Mouse (Mus musculus) small intestine, adult 2 months (tissue): Measurements from ENCODE around the gene Rtn4ip1.

Source experiments
- CTCF ChIP-seq: fragments of 200-500 bp; IDR thresholded peaks from 2 replicates; pipeline ENCODE4 v1.5.1; 2012; ENCODE audit warnings: low read depth, mild to moderate bottlenecking, control low read depth, inconsistent platforms, low read length, moderate library complexity, mixed read lengths; ENCODE audit not compliant: insufficient replicate concordance, insufficient read length; ENCODE audit errors: extremely low read depth
- POLR2A ChIP-seq: fragments of 200-500 bp; IDR thresholded peaks from 2 replicates; pipeline ENCODE4 v1.6.1; 2012; ENCODE audit warnings: low read depth, mild to moderate bottlenecking, control low read depth, inconsistent platforms, low read length, moderate library complexity

GRCm38 (mm10) chr10:43892971-43893370, 8.6 kb upstream of the Rtn4ip1 start:
- TF ChIP-seq POLR2A = no peak
- no peak for TF ChIP-seq CTCF
